Mouse (Mus musculus) macrophage (primary cell): Measurements from ENCODE around the gene Adal. TPM values are rescaled to one million over a fixed set of nuclear protein-coding genes. Genes with fewer than 3 reads are reported as not detected.

Source experiments
- H3K27ac ChIP-seq: fragments of 350-480 bp; formaldehyde crosslinking; 2 replicates; pipeline ENCODE4 v1.9.0; 2021
- H3K36me3 ChIP-seq: fragments of 350-480 bp; formaldehyde crosslinking; 2 replicates; pipeline ENCODE4 v1.9.0; 2021; ENCODE audit errors: inconsistent target
- H3K4me3 ChIP-seq: fragments of 350-480 bp; formaldehyde crosslinking; 2 replicates; pipeline ENCODE4 v1.9.0; 2021; ENCODE audit errors: inconsistent target
- H3K79me2 ChIP-seq: fragments of 350-480 bp; formaldehyde crosslinking; 2 replicates; pipeline ENCODE4 v1.9.0; 2021; ENCODE audit errors: inconsistent target
- WGBS: methylation state at CpG from one replicate; pipeline ENCODE4 v1.1.7; 2026; ENCODE audit warnings: inconsistent platforms; ENCODE audit not compliant: missing documents; 5-methylcytosine and 5-hydroxymethylcytosine counted together
- polyA plus RNA-seq: library from polyadenylated mRNA; stranded (reverse); fragments of 250-400 nt; gene quantifications from 3 replicates; pipeline ENCODE4 v1.2.4, GENCODE M21; 2018; ENCODE audit warnings: inconsistent platforms

Adal gene
- polyA plus RNA-seq, 1 experiment from 2014 or later = 7.9 TPM

GRCm38 (mm10) chr2:121142415-121142814 is 2.2 kb downstream of the Adal start:
- no peak overlapping the region for H3K27ac ChIP-seq
- peaks cover 32% of the 10 kb centered on the region for H3K79me2 ChIP-seq
- H3K36me3 ChIP-seq = peaks cover 8% of the 10 kb centered on the region; the same call in 1 of the 2 replicates
- no peak overlapping the region for H3K4me3 ChIP-seq
- 81% methylated on average over 2 of the region's 2 CpGs for WGBS

DNA sequence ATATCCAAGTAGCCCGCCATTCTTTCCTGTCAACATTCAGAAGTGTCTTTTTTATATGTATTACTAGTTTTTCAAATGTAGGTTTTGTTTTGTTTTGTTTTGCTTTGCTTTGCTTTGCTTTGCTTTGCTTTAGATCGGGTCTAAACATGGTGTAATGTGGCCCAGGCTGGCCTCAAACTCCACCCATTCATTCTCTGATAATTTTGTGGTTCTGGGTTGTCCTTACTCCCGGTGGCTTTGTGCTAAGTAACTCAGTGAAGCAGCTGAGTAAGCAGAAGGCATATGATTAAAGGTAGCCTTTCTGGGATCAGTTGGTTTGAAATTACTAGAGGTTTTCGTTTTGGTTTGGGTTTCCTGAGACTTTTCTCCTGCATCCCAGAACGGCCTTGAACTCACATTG is 9.5 kb downstream of the Adal start:
- H3K27ac ChIP-seq = no peak overlapping the region
- 89% methylated on average over 5 of the region's 5 CpGs for WGBS
- H3K36me3 ChIP-seq = peaks cover 15% of the 10 kb centered on the region
- no peak overlapping the region for H3K4me3 ChIP-seq
- H3K79me2 ChIP-seq = no peaks in the 10 kb centered on the region

GRCm38 (mm10) chr2:121153100-121153499 is 12.9 kb downstream of the Adal start:
- no peak overlapping the region for H3K27ac ChIP-seq
- no peak overlapping the region for H3K4me3 ChIP-seq
- 88% methylated on average over 3 of the region's 3 CpGs for WGBS
- peaks cover 7% of the 10 kb centered on the region for H3K36me3 ChIP-seq
- no peaks in the 10 kb centered on the region for H3K79me2 ChIP-seq

GRCm38 (mm10) chr2:121169173-121169572 is 28.9 kb downstream of the Adal start:
- Histone ChIP-seq H3K4me3 (peak overlapping the region; percentile 77), H3K27ac (peak overlapping the region; percentile 77)

DNA sequence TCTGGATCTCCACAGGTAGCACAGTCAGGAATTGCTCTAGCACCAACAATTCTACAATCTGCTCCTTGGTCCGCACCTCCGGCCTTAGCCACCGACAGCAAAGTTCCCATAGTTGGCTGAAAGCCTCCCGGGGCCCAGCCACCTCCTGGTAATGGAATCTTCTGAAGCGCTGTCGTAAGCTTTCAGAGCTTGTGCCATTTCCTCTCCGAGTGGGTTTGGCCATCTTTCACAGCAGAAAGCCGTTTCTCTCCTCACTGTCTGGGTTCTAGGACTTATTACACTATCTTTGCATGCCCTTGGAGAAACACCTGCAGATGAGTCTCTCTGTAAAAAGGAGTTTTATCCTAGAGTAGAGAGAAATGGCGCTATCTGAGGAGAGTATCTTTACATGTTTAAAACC is 29.7 kb downstream of the Adal start:
- peak overlapping the region; percentile 77 for H3K4me3 ChIP-seq
- 4% methylated on average over 9 of the region's 9 CpGs for WGBS
- peak overlapping the region; percentile 77 for H3K27ac ChIP-seq
- H3K79me2 ChIP-seq = peaks cover 76% of the 10 kb centered on the region
- peaks cover 31% of the 10 kb centered on the region for H3K36me3 ChIP-seq

More at GRCm38 (mm10) chr2:121169173-121169572, 28.9 kb downstream of the Adal start:
- Histone ChIP-seq H3K79me2 (peaks cover 70% of the 10 kb centered on the region), H3K36me3 (peaks cover 35% of the 10 kb centered on the region)
- WGBS = 47% methylated on average over 4 of the region's 4 CpGs

DNA sequence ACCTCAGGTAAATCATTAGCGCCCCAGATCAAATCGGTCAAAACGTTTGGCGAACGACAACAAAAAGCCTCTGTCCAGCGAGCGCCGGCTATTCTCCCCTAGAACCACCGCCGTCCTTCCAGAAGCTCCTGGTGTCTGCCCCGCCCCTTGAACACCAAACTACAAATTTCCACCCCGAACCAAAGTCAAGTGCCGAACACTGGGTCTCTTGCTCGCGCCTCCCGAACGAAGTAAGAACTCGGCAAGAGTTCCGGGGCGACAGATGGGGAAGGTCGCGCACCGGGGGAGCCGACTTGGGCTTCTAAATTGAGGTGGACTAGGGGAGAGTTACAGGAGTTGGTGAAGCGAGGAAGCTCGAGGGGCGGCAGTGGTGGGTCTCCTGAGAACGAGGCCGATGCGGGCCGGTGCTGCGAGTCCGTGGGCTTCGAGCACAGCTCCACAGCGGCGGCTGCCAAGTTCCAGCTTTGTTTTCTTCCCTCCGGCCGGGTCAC is 30.3 kb downstream of the Adal start, which contains the start of gene Tubgcp4:
Tubgcp4 (plus strand) TSS at position 174 of the 491 bp plus-strand sequence.
- peaks cover 32% of the 10 kb centered on the region for H3K36me3 ChIP-seq
- H3K79me2 ChIP-seq = peaks cover 76% of the 10 kb centered on the region
- 0% methylated on average over 38 of the region's 38 CpGs for WGBS
- H3K4me3 ChIP-seq = peak within 1 kb of the TSS; percentile 77
- H3K27ac ChIP-seq = peak within 1 kb of the TSS; percentile 77

- peaks cover 76% of the 10 kb centered on the region for H3K79me2 ChIP-seq
- H3K27ac ChIP-seq = peak within 1 kb of the TSS; percentile 77
- 1% methylated on average over 66 of the region's 66 CpGs for WGBS
- peaks cover 33% of the 10 kb centered on the region for H3K36me3 ChIP-seq
- peak within 1 kb of the TSS; percentile 77 for H3K4me3 ChIP-seq
Observed at GRCm38 (mm10) chr2:121170980-121171742, 30.9 kb downstream of the Adal start, which contains the start of gene Zscan29. Zscan29 (minus strand) TSS chr2:121171125.

DNA sequence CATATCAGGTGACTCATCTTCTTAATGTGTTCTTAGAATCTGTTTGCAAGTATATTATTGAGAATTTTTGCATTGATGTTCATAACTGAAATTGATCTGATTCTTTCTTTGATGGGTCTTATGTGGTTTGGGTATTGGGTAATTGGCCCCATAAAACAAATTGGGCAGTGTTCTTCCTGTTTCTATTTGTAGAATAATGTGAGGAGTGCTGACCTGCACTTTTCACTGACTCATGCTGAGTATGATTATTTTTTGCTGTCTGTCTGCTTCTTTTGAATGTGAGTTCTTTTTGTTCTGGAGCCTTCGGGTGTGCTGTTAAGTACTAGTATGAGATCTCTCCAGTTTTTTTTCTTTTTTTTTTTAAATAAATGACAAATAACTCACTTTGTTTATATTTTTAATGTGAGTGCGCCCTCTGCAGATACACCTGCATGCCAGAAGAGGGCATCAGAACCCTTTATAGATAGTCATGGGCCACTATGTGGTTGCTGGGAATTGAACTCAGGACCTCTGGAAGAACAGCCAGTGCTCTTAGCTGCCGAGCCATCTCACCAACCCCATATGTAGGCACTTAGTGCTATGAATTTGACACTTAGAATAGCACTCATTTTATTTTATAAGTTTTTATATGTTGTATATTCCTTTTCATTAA is 38.7 kb downstream of the Adal start:
- peak overlapping the region; percentile 78 for H3K27ac ChIP-seq
- peaks cover 31% of the 10 kb centered on the region for H3K36me3 ChIP-seq
- H3K4me3 ChIP-seq = no peak overlapping the region
- WGBS = 51% methylated on average over 3 of the region's 3 CpGs
- peaks cover 31% of the 10 kb centered on the region for H3K79me2 ChIP-seq

GRCm38 (mm10) chr2:121183431-121183830 is 43.2 kb downstream of the Adal start:
- Histone ChIP-seq H3K79me2 (peaks cover 23% of the 10 kb centered on the region), H3K27ac (no peak overlapping the region), H3K36me3 (peaks cover 56% of the 10 kb centered on the region), H3K4me3 (no peak overlapping the region)
- WGBS = 89% methylated on average over 5 of the region's 5 CpGs

- Histone ChIP-seq H3K4me3 (no peak overlapping the region), H3K27ac (no peak overlapping the region), H3K79me2 (peaks cover 23% of the 10 kb centered on the region), H3K36me3 (peaks cover 63% of the 10 kb centered on the region)
- WGBS = 100% methylated on average over 7 of the region's 7 CpGs
Observed at GRCm38 (mm10) chr2:121184142-121184541, 43.9 kb downstream of the Adal start.

DNA sequence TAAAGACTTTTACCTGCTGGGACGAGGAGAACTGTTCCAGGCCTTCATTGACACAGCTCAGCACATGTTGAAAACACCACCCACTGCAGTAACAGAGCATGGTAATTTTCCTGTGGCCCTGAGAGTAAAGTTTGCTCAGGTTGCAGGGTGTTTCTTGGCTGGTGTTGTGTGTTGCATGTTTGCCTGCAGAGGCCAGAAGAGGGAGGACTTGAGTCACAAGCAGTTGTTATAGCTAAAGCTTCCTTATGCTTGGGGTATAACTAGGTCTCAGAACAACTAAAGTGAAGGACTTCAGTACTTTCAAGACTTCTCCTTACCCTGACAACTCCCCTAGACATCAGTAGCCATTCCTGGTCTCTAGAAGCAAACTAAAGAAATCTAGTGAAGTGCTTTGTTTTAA is 48.3 kb downstream of the Adal start:
- no peak overlapping the region for H3K4me3 ChIP-seq
- 100% methylated on average over 1 of the region's 1 CpGs for WGBS
- peaks cover 98% of the 10 kb centered on the region for H3K36me3 ChIP-seq
- H3K27ac ChIP-seq = no peak overlapping the region
- H3K79me2 ChIP-seq = no peaks in the 10 kb centered on the region

- Histone ChIP-seq H3K79me2 (no peaks in the 10 kb centered on the region), H3K36me3 (peaks cover 95% of the 10 kb centered on the region), H3K27ac (no peak overlapping the region), H3K4me3 (no peak overlapping the region)
- WGBS = 97% methylated on average over 9 of the region's 9 CpGs
Observed at GRCm38 (mm10) chr2:121195466-121195865, 55.2 kb downstream of the Adal start.

DNA sequence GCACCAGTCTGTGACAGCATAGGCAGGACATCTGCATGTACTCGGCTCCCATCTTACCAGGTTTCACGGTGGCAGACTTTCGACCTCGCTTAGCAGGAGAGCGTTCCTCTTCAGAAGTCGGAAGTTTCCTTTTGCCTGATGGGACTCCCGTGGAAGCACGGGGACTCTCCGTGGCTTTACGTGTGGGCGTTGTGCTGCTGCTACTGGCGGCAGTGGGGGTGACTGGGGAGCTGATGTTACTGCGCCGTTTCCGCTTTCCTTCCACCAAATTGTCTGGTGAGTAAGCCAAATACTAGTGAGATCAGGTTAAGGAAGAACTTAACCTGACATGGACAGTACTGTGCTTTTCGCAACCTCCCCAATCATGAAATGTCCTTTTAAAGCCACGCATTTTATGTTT is 64.0 kb downstream of the Adal start:
- 94% methylated on average over 17 of the region's 17 CpGs for WGBS
- no peak overlapping the region for H3K27ac ChIP-seq
- no peaks in the 10 kb centered on the region for H3K79me2 ChIP-seq
- H3K4me3 ChIP-seq = no peak overlapping the region
- H3K36me3 ChIP-seq = peaks cover 65% of the 10 kb centered on the region
